Mouse (Mus musculus) ES-CJ7 (cell line): ENCODE measurements around the gene Atg101.
"Not testable (repeated sequence)": the region's sequence is repeated elsewhere in the genome, so short reads cannot be mapped to it uniquely, and the experiment has no call there.

ENCODE experiments used
- DNase-seq: peaks from one replicate; pipeline ENCODE4 v3.0.0; 2011; ENCODE audit warnings: low read depth, low spot score

Atg101 gene

GRCm38 (mm10) chr15:101312006-101312405, 27.9 kb downstream of the Atg101 start:
- no peak for DNase-seq

- no peak for DNase-seq
Measured at GRCm38 (mm10) chr15:101315378-101315777, 31.3 kb downstream of the Atg101 start.

GRCm38 (mm10) chr15:101315832-101316231, 31.8 kb downstream of the Atg101 start:
- DNase-seq, result peak; percentile 96

GRCm38 (mm10) chr15:101316279-101316912, 32.3 kb downstream of the Atg101 start:
- no peak for DNase-seq

DNA sequence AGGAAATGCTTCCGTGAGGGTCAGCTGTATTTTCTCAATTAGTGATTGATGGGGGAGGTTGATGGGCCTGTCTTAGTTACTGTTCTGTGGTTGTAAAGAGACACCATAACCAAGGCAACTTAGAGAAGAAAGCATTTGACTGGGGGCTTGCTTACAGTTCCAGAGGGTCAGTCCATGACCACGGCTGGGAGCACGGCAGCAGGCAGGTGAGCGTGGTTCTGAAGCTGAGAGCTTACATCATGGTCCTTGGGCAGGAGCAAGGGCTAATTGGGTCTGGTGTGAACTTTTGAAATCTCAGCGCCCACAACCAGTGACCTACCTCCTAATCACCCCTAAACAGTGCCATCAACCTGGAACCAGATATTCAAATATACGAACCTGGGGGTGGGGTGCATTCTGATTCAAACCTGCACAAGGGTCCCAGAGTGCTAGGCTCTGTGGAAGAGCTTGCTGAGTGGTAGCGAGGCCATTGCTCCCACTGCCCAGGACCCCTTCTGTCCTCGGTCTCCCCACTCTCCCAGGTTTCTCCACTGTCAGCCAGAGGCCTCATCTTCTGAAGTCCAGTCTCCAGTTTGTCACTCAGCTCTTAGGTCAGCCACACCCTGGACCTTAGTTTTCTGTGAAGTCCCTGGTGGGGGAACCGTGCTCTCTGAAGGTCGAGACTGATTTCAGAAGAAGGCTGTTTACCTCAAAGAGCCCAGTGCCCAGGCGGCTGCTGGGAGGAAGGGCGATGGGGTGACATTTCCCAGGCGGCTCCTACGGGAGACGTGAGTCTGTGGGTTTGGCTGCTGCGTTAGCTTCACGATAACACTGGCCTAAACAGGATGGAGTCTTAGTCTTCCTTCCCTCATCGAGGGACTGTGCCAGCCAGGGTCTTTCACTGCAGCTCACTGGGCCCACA, 33.1 kb downstream of the Atg101 start:
- DNase-seq, result no peak

- no peak for DNase-seq
Measured at GRCm38 (mm10) chr15:101317814-101318500, 33.9 kb downstream of the Atg101 start.

- DNase-seq, result no peak
Measured at GRCm38 (mm10) chr15:101318889-101319765, 35.1 kb downstream of the Atg101 start.

DNA sequence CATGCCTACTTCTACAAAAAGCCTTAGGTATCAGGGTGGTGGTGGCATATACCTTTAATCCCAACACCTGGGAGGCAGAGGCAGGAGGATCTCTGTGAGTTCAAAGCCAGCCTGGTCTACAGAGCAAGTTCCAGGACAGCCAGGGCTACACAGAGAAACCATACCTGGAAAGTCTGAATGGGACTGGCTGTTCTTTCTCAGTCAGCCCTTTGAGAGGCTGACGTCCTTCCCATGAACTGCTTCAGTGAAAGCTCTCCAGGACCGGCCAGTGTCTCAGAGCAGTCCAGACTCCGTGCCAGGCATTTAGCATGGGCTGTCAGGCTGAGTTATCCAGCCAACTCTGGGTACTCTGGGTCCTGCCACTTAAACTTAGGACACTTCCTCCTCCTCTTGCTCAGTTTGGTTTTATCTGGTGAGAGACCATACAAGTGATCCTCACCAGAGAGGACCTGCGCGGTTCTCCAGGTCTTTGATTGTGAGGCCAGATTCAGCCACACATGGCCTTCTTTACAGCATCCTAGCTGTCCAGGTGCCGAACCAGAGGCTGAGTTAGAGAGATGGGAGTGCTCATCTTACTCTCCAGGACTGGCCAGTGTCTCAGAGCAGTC, 36.0 kb downstream of the Atg101 start:
- no peak for DNase-seq

DNA sequence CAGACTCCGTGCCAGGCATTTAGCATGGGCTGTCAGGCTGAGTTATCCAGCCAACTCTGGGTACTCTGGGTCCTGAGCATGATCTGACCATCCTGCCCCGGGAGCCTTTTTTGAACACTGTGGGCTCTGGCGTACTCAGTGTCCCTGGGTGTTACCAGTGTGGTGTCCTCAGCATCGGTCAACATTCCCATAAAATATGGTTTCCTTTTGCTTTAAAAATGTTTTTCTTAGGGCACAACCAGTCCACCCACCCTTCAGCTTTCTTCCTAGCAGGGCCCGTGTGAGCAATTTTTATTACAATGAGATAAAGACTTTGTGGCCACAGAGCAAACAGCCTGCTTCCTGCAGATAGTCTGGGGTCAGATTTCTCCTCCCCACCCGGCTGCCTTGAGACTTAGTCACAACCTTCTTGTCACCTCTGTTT, 36.6 kb downstream of the Atg101 start:
- no peak for DNase-seq

- no peak for DNase-seq
Measured at GRCm38 (mm10) chr15:101321126-101321525, 37.1 kb downstream of the Atg101 start.

DNA sequence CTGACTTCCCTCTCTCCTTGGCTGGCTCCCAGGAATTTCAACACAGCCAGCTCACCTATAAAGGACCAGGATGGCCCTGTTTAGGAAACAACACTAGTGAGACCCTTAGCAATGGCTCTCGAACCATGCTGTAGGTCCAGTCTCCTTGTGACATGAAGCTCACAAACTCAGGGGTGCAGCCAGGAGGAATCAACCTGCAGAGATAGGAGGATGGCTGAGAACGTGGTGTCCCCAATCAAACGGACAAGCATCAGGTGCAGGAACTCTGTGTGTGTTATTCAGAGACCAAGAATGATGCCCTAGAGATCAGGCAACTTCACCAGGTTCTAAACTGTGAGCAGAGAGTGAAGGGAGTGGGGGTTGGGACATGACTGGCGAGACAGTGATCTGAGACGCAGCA, 38.0 kb downstream of the Atg101 start:
- DNase-seq, result no peak

- DNase-seq, result no peak
Measured at GRCm38 (mm10) chr15:101322640-101323039, 38.6 kb downstream of the Atg101 start.

DNA sequence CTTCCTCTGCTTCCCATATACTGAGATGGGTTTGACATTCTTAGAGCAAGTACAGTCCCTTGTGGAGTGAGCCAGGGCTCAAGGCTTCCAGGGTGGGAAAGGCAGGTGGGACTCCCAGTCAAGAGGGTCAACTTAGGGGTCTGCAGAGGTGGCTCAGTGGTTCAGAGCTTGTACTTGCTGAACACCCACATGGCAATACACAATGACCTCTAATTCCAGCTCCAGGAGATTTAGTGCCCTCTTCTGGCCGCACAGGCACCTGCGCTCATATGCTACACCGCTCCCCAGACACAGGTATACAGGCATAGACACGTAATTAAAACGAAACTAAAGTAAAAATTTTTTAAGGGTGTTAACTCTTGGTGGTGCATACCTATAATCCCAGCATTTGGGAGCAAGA, 39.4 kb downstream of the Atg101 start:
- no peak for DNase-seq

GRCm38 (mm10) chr15:101324409-101324808, 40.3 kb downstream of the Atg101 start:
- not testable (repeated sequence) for DNase-seq

GRCm38 (mm10) chr15:101325991-101326534, 42.0 kb downstream of the Atg101 start:
- DNase-seq, result peak; percentile 89

GRCm38 (mm10) chr15:101327282-101327681, 43.2 kb downstream of the Atg101 start:
- peak; percentile 81 for DNase-seq

DNA sequence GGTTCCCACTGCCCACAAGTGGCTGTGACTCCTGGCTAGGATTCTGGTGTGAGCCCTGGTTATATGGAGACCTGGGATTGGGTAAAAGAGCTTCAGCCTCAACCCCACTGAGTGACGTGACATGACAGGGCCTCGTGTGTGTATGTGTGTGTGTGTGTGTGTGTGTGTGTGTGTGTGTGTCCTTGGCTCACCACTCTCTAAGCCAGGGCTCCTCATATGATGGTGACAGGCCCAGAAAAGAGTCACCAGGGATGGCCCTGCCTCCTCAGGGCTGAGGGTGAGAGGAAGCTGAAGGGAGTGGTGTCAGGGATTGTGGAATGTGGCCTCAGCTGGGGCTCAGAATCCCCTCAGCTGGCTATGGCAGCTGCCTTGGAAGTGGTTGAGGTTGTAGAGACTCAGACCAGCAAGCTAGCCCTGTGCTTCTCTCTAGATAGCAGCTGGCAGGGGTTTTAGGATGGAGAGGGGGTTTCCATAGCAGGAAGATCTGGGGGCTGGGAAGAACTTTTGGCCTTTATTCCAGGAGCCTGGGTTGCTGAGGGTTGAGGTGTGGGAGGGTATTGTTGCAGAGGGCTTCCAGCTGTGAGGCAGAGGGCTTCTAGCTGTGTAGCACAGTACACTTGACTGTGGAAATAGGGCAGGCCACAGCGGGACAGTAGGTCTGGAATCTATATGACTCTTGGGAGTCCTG, 44.9 kb downstream of the Atg101 start:
- peak; percentile 63 for DNase-seq

DNA sequence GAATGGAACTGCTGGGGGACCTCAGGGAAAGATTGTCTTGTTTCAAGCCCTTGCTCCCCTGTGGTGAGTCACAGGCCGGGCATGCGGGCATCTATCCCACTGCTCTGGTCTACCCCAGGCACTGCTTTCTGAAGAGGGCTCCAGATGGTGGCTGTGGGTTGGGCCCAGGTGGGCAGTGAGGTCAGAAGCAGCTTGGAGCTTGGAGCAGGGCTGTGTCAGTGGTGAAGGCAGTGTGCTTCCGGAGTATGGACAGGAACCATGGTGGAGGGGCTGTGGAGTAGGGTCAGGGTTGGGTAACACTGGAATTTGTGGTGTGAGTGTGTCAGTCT, 45.5 kb downstream of the Atg101 start:
- DNase-seq, result no peak

DNA sequence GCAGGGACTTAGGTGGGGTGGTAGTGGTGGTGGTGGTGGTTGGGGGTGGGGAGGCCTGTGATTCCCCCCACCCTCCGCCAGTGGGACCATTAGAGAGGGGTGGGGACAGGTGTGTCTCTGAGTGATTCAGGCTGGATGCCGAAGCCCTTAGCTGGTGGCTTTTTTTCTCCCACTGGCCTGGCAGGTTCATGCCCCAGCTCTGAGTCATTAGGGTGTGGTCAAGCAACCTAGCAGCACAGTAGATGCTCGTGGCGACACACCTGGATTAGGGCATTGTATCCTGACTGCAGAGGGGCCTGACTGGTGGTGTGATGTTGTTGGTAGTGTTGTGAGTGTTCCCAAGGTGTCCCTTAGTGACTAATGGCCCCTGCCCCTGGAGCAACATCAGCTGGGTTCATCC, 47.0 kb downstream of the Atg101 start:
- DNase-seq, result no peak

- no peak for DNase-seq
Measured at GRCm38 (mm10) chr15:101332370-101332769, 48.3 kb downstream of the Atg101 start.
